Mouse (Mus musculus) brain, embryonic 14.5 days (tissue): Measurements from ENCODE around the gene Nipal1. TPM values are rescaled to one million over a fixed set of nuclear protein-coding genes. Genes with fewer than 3 reads are reported as not detected.

ENCODE experiments used
- DNase-seq: peaks from one replicate; pipeline ENCODE4 v3.0.0-alpha.2; 2011; ENCODE audit warnings: low read depth
- CTCF ChIP-seq: fragments of 200-500 bp; IDR thresholded peaks from 2 replicates; pipeline ENCODE4 v1.5.1; 2012; ENCODE audit warnings: inconsistent platforms, mild to moderate bottlenecking, moderate library complexity, borderline replicate concordance; ENCODE audit not compliant: insufficient read depth, insufficient read length; ENCODE audit errors: extremely low read depth
- POLR2A ChIP-seq: fragments of 200-500 bp; IDR thresholded peaks from 2 replicates; pipeline ENCODE4 v1.6.1; 2012; ENCODE audit warnings: mild to moderate bottlenecking, inconsistent platforms, borderline replicate concordance; ENCODE audit not compliant: poor library complexity, insufficient read depth, insufficient read length, severe bottlenecking; ENCODE audit errors: extremely low read depth
- polyA plus RNA-seq: library from polyadenylated mRNA; depleted of rRNA; stranded (reverse); fragments of >200 nt; gene quantifications from 2 replicates; pipeline ENCODE4 v1.2.3, GENCODE M21; 2012; rRNA removed

The Nipal1 gene
- 0.52 and 0.54 TPM in 2 replicates for polyA plus RNA-seq

DNA sequence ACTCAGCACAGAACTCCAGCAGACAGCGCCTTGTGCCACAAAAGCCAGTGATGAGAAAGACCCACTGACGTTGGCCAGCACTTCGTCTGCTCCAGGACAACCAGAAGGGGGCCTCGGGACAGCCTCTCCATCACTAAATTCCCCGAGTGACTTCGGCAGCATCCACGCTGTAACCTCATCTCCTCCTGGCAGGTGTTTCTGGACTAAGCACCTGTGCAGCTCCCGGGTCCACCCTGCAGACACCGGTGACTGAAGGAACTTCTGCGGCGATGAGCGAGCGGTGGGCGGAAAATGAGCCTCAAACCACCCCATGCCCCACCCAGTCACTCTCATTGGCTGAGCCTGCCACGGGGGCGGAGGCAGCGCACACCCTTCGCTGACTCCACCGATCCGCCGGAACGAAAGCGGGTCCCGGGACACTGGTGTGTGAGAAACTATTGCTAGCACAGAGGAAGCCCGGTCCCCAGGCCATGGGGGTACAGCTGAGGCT lies at the start of gene Nipal1:
Nipal1 (plus strand) TSS at position 378 of the 490 bp plus-strand sequence.
- peak; percentile 79 for DNase-seq
- TF ChIP-seq POLR2A (no peak), CTCF (peak; percentile 22; the same call in 1 of the 2 replicates)

GRCm38 (mm10) chr5:72601006-72601405 lies 46.6 kb upstream of the Nipal1 start:
- peak; percentile 52; the same call in 1 of the 2 replicates for TF ChIP-seq CTCF
- no peak for TF ChIP-seq POLR2A
- DNase-seq: peak; percentile 56

- no peak for DNase-seq
- TF ChIP-seq POLR2A (no peak), CTCF (no peak)
These were observed 44.5 kb upstream of the Nipal1 start for GRCm38 (mm10) chr5:72603138-72603537.

DNA sequence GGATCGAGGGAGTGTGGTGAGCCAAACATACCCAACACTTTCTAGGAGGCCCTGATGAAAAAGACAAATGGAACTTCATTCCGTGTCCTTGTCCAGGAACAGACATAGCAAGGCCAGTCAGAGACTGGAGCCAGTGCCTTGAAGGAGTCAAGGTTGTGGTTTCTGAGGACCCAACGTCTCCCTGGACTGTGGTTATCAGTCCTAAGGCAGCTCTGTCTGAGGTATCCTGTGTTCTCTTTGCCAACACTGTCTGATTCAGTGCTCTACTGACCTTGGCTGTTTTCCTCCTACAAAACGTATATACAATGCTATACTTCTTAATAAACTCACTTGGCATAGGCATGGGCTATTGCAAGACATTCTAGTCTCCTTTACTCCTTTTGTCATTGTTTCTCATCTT lies 30.2 kb upstream of the Nipal1 start:
- TF ChIP-seq CTCF (no peak), POLR2A (no peak)
- no peak for DNase-seq

- no peak for DNase-seq
- no peak for TF ChIP-seq POLR2A
These were observed 26.6 kb upstream of the Nipal1 start for GRCm38 (mm10) chr5:72621022-72621421.

GRCm38 (mm10) chr5:72630026-72630425 lies 17.6 kb upstream of the Nipal1 start:
- TF ChIP-seq POLR2A (no peak), CTCF (no peak)
- DNase-seq: no peak

- DNase-seq: no peak
- no peak for TF ChIP-seq CTCF
- no peak for TF ChIP-seq POLR2A
These were observed 12.8 kb upstream of the Nipal1 start for GRCm38 (mm10) chr5:72634791-72635271.

DNA sequence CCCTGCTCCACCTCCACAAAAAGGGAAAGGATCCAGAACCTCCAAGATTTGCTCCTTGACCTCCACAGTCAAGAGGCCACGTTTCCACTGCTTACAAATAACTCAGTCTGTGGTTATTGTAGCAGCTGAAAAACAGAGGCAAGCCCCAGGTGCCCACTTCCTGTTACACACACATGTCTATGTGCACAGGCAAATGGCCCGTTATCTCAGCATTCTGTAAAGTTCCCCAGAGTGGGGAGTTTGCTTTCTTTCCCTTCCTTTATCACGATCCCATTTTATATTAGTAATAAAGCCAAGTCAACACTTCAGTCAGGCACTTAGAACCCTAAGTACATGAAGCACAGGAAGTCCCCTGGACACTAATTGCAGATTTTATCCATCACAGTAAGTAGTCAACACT lies 11.5 kb upstream of the Nipal1 start:
- DNase-seq: no peak
- no peak for TF ChIP-seq POLR2A

DNA sequence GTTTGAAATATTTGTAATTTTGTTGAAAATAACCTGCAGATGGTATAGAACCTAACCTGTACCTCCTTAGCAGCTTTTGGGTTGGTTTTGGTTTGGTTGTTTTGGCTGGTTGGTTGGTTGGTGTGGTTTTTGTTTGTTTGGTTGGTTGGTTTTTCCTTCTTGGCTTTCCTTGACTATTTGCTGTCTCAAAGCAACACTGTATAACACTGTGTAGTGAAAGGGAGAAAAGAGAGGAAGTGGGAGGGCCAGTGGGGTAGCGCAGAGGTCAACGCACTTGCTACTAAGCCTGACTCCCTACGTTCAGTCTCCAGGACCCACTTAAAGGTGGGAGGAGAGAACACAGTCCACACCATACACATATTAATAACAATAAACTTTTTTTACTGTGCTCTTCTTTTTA lies 11.0 kb upstream of the Nipal1 start:
- TF ChIP-seq CTCF: no peak
- TF ChIP-seq POLR2A: no peak
- no peak for DNase-seq

DNA sequence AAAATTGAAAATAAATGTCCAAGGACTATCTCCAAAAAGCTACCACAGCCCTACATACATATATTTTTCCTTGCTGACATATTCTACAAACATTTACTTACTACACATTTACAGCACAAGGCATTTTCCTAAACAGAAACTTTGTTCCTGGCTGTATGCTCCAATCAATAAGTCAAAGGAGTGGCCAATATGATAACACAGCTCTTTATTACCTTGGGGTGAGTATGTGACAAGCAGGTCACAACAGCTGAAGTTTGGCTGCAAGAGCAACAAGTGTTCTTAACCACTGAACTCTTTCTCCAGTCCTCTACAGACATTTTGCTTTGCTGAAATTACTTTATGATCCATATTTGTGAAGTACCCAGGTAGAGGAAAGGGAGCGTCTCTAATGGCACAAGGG lies 7.5 kb upstream of the Nipal1 start:
- no peak for DNase-seq
- no peak for TF ChIP-seq CTCF

- TF ChIP-seq POLR2A: no peak
- no peak for TF ChIP-seq CTCF
- no peak for DNase-seq
These were observed 3.9 kb upstream of the Nipal1 start for GRCm38 (mm10) chr5:72643655-72644054.

GRCm38 (mm10) chr5:72644175-72644574 lies 3.4 kb upstream of the Nipal1 start, which contains the start of gene Cnga1:
Cnga1 (minus strand) TSS chr5:72644275.
- no peak for DNase-seq

More at GRCm38 (mm10) chr5:72644175-72644574, 3.4 kb upstream of the Nipal1 start, which contains the start of gene Cnga1:
- no peak for TF ChIP-seq CTCF
- no peak for TF ChIP-seq POLR2A
